Mouse (Mus musculus): ENCODE data around the gene Clrn2. TPM values are rescaled to one million over a fixed set of nuclear protein-coding genes. Genes with fewer than 3 reads are reported as not detected.

Gene Clrn2
- total RNA-seq, 2 experiments from 2014 or later = not detected

DNA sequence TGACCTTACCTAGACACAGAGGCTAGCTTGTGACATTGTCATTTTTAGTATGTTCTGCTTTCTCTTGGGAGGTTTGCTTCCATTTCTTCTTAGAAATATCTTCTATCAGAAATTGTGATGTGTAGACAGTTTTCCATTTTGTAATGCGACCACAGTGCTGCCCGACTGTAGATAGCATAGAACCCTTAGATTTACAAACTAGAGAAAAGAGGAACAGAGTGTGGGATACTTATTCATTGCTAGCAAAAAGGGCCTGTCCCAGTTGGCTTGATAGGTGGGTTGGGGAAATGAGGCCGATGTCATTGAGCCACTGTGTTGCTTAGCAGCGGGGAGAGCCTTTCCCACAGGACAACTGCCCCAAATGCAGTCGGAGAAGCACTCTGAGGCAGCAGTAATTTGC is 44.0 kb downstream of the Clrn2 start:
- no peak for DNase-seq (ENCODE audit: low spot score in 2 of 2)

- DNase-seq (ENCODE audit: low spot score in 2 of 2) = no peak
Measured at GRCm38 (mm10) chr5:45510071-45510470, 56.5 kb downstream of the Clrn2 start.

- DNase-seq (ENCODE audit: low spot score in 2 of 2) = no peak
Measured at GRCm38 (mm10) chr5:45512908-45513307, 59.4 kb downstream of the Clrn2 start.

DNA sequence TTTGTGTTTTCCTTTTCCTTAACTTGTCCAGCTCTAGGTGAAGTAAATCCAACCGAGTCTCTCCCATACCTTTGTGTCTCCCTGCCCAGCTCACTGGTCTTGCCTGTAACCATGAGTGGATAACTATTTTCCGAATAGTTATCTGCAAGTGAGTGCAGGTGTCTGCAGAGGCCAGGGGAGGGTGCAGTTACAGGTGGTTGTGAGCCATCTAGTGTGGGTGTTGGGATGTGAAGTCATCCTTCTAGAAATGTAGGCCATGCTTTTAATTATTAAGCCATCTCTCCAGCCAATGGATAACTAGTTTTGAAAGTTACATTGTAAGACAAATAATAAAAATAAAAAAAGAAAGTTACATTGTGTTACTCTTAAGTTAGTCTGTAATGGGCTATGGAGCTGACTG is 60.0 kb downstream of the Clrn2 start:
- no peak for DNase-seq (ENCODE audit: low spot score in 2 of 2)

Other genes with a start within 250 kb of the Clrn2 start
- 10 to 100 TPM; 95.6 to 98.3 TPM for gene Qdpr, start 3.5 kb upstream of the Clrn2 start, total RNA-seq (2021)
- gene Lap3, start 39.6 kb downstream of the Clrn2 start, total RNA-seq (2021) = 10 to 100 TPM; 48.2 to 51.6 TPM
- gene Med28, start 66.5 kb downstream of the Clrn2 start, total RNA-seq (2021) = 10 to 100 TPM; 80.0 to 83.5 TPM
- gene Fam184b, start 185.9 kb downstream of the Clrn2 start, total RNA-seq (2021) = 10 to 100 TPM; 20.5 to 21.4 TPM
- 1 to 10 TPM; 1.9 to 2.4 TPM for gene Ncapg, start 216.2 kb downstream of the Clrn2 start, total RNA-seq (2021)